Mouse (Mus musculus) adrenal gland, postnatal 10 days (tissue): ENCODE measurements around the gene Tcp10b. TPM values are rescaled to one million over a fixed set of nuclear protein-coding genes. Genes with fewer than 3 reads are reported as not detected.
A peak's percentile ranks its signal among the peaks of the same experiment; 100 is the strongest.
"Not testable (repeated sequence)": the region's sequence is repeated elsewhere in the genome, so short reads cannot be mapped to it uniquely, and the experiment has no call there.

ENCODE experiments used
- DNase-seq: peaks from one replicate; pipeline ENCODE4 v3.0.0; 2021; ENCODE audit warnings: mixed read lengths
- long read RNA-seq, 2 experiments: library from polyadenylated mRNA; stranded (forward); transcript quantifications; one replicate each; pipeline ENCODE4 v2.0.0; 2021
- total RNA-seq, 2 experiments: library from RNA; stranded (reverse); gene quantifications; 2 replicates each; pipeline ENCODE4 v1.2.3; 2021

Tcp10b gene
- under 1 TPM; 0.51 to 0.82 TPM for total RNA-seq
- long read RNA-seq, experiment 1, partial matches to known transcripts, result 0 of 1 reads
- long read RNA-seq, experiment 1, other reads (novel, unspliced or antisense), result 1 of 1 reads
- long read RNA-seq, experiment 2, result 0 reads

DNA sequence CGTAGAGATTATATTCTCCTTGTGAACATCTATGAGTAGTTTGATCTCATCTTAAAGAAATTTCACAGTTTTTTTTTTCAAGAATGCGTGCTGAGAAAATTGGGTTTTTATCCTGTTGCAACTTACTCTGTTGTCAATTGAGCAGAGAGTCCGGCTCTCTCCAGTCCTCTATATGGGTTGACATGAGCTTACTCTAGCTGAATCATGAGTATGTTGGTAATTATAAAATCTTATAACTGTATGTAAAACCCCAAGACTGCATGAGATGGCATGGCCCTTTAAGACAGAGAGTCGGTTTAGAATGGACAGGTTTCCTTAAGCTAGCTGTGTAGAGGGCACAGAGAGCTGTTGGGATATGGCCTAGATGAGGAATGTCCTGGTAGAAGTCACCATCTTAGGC lies at the start of gene Tcp10b:
Tcp10b (plus strand) TSS at position 301 of the 400 bp plus-strand sequence.
- not testable (repeated sequence) for DNase-seq

DNA sequence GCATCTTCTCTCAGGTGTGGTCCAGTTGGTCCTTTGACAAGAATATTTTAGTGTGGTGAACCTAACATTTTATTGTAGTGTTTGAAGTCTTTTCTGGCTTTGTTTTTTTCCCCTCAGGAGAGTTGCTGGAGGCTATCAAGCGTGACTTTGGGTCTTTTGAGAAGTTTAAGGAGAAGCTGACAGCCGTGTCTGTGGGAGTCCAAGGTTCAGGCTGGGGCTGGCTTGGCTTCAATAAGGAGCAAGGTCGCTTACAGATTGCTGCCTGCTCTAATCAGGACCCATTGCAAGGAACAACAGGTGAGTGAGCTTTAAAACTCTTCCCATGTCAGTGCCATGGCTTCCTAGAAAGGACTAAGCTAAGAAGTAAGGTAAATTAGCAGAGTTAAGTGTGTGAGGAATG lies 47.6 kb upstream of the Tcp10b start:
- DNase-seq, result no peak

DNA sequence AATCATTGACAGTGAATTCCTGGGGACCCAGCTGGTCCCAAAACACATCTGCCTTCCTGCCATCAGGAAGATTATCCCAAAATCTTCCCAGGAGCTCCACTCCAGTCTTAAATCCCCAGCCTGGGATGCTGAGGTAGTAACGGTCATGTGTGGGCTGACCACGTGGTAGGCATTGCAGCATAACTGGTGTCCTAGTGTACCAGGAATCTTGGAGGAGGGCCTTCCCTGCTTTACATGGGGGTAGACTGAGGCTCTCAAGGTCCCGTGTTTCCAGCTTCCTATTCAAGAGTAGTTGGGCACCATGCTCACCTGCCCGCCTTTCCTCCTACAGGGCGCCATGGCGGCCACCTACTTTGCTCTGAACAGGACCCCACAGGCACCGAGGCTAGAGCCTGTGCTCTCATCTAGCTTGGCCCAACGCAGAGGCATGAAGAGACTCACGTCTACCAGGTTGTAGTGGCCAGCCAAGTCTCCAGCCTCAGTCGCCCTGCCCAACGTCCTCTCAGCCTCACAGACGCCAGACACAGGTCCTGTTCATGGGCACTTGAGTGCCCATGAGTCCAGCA lies 24.2 kb upstream of the Tcp10b start:
- DNase-seq, result not testable (repeated sequence)

DNA sequence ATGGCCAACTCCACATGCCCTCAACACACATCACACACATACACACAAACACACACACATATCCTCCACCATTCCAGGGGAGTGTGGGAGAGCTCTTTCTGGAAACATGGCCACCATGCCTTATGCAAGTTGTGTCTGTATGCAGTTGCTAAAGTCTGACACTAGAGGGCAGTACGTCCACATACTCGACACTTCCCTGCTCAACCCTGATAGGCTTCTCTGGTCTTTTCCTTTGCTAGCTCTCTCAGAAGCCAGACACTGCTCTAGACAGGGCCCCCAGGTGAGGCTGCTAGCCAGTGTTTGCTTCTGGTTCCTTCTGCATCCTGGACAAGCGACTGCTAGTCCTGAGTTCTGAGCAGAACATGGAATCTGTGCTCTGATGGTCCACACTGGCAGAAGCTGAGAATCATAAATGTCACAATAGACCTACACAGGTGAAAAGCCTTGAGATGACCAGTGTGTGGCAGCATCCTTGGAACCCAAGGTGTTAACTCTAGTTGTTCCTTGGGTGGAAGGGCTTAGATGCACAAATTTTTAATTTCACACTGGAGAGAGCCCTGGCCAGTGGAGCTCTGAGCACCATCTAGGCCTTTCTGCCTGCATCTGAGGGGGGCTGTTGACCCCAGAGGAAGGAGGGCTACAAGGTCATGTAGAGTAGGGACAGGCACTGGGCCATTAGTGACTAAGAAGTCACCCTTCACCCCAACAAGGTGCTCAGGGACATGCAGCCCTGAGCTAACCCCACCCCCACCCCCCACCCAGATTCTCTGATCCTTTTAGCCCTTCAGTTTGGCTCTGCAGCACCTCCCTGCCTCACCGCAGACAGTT lies 16.8 kb upstream of the Tcp10b start:
- peak; percentile 50 for DNase-seq

DNA sequence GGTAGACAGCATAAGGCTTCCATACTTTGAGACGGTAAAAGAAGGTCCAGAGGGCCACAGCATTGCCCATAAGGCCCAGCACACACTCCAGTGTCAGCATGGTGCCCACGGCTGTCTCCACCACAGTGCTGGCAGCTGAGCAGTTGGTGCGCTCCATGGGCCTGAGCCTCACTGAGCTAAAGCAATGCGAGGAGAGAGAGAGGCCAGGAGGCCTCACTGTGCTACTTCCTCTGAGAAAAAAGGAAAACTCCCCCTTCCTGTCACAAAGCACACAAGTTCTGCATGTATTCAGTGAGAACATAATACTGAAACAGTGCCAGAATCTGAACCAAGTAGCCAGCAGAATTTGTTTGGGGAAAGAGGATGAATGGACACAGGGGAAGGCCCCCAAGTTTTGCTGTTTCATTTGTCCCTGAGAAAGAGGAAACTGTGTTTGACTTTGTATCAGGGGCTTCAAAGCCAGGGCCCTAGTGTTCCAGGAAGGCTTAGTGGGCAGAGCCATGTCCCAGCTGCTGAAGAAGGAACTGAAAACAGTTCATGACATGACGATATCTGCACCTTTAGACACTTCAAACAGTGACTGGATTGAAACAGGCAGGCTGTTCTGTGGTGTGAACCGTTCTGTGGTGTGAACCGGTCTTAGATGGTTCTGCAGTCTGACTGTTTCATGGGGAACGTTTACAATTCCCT lies 8.6 kb upstream of the Tcp10b start, which contains the start of gene Gpr31b:
Gpr31b (minus strand) TSS at position 173 of the 690 bp plus-strand sequence.
- not testable (repeated sequence) for DNase-seq

DNA sequence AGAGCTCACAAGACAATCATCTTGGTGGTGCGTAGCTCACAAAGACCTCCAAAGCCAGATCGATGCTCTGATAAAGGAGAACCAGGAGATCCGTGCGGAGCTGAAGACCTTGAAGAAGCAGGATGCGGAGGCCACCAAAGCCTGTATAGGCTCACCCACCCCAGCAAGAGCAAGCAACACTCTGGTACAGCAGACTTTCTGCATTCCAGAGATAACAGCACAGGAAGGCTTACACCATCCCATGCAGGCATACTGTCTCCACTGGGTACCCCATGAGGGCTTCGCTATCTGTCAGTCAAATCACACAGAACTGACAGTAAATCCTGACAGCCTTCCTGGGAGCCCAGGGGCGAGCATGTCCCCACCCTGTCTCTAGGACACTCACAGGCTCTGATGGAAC lies 2.0 kb downstream of the Tcp10b start:
- not testable (repeated sequence) for DNase-seq

DNA sequence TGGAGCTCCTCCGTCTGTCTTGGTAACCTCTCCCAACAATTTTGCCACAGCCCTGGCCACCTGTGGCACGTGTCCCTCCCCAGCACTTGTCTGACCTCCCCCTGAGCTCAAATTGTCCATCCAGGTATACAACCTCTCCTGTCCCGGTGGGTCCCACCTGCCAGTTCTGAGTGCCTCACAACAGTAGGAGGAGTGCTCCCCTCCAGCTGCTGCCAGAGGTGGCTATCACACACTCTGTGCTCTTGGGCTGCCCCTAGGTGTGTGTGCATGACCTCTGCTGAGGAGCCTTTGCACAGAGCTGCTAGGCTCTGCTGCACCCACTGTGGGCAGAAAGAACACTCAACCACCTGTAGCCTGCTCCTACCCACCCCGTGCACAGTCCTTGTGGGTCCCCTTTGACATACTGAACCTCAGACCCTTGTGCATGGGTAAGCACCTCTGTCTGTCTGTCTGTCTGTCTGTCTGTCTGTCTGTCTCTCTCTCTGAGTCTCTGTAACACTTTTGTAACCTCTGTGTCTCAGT lies 7.0 kb downstream of the Tcp10b start:
- DNase-seq, result not testable (repeated sequence)

DNA sequence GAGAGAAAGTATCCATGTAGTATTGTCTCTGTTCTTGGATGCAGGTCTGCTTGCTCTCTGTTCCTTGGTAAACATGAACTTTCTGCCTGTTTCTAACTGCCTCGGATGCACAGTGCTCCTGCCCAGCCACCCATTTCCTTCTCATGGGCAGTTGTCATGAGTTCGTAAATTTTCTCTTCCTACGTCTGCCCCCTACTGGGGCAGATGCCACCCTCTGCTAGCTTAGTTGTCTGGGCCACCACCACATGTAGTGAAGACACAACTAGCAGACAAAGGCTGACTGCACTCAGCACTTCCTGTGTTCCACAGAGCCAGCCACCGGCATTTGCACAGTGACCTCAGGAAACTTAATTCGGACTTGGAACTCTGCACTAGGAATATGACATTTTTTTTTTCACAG lies 8.3 kb downstream of the Tcp10b start:
- DNase-seq, result not testable (repeated sequence)

DNA sequence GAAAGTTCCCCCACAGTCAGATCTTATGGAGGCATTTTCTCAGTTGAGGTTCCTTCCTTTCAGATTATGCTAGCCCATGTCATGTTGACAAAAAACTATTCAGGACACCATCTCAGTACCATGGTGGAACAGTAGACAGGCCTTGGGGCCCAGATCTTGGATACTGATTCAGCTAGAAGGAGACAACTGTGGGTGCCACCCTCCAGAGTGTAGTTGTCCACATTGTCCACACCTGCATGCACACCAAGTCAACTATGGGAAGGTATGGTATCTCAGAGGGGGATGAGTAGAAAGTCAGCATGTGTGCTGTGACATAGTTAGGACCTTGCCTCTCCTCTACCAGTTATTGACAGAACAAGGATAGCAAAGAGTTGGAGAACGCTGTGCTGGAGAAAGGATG lies 30.6 kb downstream of the Tcp10b start:
- not testable (repeated sequence) for DNase-seq

DNA sequence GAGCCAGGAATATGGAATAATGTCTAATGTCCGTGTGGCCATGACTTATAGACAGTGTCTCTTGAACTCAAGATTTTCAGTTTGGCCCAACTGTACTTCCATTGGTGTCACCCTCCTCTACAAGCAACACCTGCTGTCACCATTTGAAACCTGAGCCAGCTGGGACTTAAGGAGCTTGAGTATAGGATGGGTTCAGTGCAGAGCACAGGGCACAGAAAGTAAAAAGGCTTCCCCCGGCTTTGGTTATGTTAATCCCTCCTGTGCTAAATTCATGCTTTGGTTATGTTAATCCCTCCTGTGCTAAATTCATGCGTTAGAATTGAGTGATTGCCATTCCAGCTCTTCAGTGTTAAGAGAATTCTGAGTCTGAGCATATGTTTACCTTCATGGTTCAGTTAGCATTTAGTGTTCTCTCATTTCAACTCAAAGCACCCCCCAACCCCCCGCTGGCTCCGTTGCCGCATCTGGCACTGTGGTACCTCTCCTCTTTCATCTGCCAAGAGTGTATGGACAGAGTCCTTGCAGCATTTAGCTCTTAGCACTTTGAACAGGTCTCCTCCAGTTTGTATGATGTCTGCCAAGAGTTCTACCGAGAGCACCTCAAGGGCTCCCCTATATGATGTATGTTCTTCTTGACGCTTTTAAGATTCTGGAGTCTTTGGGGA lies 31.3 kb downstream of the Tcp10b start:
- not testable (repeated sequence) for DNase-seq

DNA sequence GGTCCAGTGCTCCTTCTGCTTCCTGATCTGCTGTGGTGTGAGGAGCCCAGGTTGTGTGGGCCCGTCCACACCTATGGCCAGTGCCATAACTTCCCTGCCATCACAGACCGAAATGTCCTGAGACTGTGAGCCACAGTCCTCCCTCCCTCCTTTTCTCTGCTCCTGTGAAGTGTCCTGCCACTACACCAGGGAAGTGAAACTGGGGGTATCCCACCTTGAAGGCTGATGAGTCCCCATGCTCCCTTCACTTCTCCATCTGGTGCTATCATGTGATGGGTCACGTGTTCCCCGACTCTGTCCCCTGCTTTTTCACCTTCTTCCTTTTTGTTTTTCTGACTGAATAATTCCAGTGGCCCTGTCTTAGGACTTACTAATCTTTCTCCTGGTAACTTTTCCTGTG lies 32.1 kb downstream of the Tcp10b start:
- not testable (repeated sequence) for DNase-seq

DNA sequence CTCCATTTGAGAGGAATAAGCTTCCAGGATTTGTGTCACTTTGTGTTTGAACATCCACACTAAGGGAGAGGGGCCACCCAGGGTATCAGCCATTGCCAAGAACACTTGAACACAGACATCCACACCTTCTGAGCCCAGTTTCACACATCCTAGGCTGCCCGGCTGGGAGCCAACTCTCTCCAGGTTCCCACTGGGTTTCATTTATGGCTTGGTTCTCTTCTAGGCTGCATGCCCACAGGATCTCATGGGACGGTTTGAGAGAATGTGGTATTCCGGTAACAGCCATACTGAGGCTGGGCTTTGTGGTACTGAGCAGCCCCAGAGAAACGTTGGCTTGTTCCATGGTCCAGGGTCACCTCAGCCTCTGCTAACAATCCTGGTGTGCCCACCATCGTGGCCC lies 45.7 kb downstream of the Tcp10b start:
- peak; percentile 72 for DNase-seq

DNA sequence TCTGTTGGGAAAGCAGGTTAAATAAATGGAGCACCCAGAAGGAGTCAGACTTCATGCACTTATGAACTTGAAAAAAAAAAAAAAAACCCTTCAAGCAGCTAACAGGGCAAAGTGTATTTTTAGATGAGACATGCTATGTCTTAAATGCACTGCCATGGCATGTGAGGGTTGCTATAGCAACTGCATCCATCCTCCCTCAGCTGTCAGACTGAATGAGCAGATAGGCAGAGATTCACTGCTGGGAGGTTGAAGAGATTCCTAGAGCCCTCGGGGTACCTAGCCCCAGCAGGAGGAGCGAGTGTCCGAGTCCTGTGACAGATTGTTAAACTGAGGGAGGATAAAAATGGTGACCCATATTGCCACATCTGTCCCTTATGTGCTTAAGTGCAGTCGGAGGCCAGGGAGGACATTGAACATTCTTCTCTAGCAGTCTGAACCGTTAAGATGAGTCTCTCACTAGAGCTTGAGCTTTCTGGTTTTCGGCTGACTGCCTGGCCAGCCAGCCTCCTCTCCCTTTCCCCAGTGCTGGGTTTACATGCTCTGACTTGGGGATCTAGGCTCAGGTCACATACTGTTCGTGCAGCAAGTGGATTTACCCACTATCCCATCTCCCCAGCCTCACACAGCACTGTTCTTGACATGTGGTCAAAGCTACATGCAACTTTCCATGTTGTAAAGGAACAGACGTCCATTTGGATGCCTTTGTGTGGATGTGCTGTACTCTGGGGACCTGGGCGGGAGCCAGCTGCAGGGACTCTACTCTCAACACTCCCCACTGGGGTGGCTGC lies 51.8 kb downstream of the Tcp10b start:
- DNase-seq, result not testable (repeated sequence)

DNA sequence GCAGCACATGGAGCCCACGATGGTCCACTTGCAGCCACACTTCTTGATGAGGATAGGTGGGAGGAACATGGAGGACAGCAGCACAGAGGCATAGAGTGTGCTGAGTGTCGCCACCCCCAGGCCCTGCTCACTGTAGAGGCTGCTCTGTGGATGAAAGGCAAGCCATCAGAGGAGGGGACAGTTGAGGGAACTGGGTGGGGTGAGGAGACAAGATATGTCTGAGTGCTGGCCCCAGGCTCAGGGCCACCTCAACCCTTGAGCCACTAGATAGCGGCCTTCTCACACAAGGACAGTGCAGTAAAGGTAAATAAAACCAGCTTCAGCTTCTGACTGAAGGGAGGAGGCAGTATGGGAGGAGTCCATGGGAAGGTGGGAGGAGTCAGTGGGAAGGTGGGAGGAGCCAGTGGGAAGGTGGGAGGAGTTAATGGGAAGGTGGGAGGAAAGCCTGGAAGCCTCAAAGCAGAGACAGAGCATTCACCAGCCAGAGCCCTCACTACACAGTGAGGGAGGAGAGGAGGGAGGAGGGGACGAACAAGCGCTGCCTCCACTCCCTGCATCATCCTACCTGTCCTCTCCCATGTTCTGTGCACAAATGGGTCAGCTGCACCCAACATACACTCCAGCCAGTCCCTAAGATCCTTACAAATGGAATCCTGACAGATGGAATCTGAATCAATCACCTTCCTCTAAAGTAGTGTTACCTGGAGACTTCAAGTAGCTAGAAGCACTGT lies 62.6 kb downstream of the Tcp10b start:
- not testable (repeated sequence) for DNase-seq

DNA sequence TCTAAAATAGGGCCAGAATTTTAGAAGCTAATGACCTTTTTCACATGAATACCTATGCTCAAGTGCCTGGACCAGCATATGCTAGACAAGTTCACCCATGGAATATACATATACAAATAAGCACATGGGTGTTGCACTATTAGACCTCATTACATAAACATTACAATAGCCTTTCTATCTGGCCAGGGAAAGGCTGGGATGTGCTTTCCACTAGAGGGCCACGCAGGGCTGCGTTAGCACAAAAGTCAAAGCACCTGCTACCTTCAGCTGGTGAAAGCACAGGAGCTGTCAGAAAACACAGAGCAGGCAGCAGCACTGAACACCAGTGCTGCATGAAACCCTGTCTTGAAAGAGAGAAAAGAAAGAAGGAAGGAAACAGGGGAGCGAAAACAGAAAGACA lies 63.3 kb downstream of the Tcp10b start:
- not testable (repeated sequence) for DNase-seq

DNA sequence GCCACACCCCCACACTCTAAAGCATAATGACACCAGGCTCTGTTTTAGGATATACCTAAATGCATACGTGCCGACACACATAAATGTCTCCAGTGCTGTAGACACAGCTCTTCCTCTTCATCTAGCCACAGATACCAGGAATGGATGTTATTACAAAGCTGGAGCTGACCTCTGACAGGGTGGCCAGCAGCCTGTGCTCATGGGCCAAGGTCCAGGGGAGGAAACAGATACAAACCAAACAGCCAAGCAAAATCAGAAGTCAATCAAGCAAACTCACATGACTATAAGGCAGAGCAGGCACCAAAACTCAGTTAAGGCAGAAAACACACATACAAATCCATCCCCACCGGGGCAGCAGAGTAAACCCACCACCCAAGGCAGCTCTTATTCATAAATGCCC lies 68.4 kb downstream of the Tcp10b start:
- not testable (repeated sequence) for DNase-seq

DNA sequence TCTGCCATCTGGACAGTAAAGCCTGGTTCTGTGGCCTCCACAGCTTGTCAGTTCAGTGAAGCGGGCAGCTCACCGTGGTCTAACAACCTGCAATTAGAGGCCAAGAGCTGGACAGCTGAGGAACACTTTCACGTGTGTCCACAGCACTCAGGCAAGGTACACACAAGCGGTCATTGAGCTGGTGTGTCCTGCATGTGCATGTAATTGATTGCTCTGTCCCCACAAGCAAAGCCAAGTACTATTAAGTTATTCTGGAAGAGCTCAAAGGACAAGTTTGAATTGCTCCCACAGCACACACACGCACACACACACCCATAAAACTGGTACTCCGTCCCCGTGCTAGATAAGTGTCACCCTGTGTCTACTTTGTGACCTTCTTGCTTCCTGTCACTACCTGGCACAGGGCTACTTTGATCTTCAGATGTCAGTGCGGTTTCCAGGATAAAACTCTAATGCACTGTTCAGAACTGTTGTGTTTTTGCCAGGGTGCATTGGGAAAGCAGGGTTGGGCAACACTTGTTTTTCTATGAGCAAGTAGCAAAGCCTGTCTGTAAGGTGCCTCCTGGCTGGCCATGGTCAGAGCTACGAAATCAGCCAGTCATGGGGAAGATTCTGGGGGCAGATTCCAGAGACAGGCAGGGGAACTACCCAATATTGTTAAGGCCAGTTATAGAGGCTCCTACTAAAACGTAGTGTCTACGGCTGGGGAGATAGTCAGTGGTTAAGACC lies 69.0 kb downstream of the Tcp10b start:
- DNase-seq, result not testable (repeated sequence)

DNA sequence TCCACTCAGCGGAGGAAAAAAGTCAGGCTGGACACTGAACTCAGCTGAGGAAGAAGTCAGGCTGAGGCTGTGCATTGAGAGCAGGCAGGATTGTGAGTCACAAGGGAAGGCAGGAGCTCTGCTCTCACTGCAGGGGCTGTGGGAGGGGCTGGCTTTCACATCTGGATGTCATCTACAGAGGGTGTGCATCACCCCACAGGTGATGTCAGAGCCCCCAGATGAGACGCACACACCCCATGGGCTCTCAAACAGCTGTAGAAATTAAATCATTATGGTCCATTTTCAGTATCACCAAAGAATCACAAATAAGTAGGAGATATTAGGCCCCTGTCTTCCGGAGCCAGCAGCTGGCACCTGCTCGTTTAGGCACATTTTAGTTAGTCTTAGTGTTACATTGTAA lies 70.8 kb downstream of the Tcp10b start, which contains the start of gene Unc93a:
Unc93a (minus strand) TSS at position 101 of the 400 bp plus-strand sequence.
- DNase-seq, result not testable (repeated sequence)
